Mouse (Mus musculus) liver, embryonic 14.5 days (tissue): ENCODE data around the gene Klhl20. TPM values are rescaled to one million over a fixed set of nuclear protein-coding genes. Genes with fewer than 3 reads are reported as not detected.
A peak's percentile ranks its signal among the peaks of the same experiment; 100 is the strongest.

Source experiments
- ATAC-seq: fragments of 200-750 bp; cut with Nextera tagmentation; 2 replicates; pipeline ENCODE4 v1.8.0; 2017; ENCODE audit warnings: moderate number of reproducible peaks, mild to moderate bottlenecking, moderate library complexity; ENCODE audit not compliant: insufficient read depth
- DNase-seq, 3 experiments: peaks; one replicate each; pipeline ENCODE4 v3.0.0-alpha.2; 2012 to 2013; ENCODE audit warnings: low read depth in 3 of 3, low spot score in 3 of 3
- H3K27ac ChIP-seq: fragments of 300-500 bp; sonication (generic); 2 replicates; pipeline ENCODE4 v1.5.1; 2014; ENCODE audit warnings: moderate library complexity, mild to moderate bottlenecking, control low read depth, inconsistent platforms
- H3K27me3 ChIP-seq: fragments of 300-500 bp; sonication (generic); 2 replicates; pipeline ENCODE4 v1.6.1; 2014; ENCODE audit warnings: mild to moderate bottlenecking, low read length, moderate library complexity; ENCODE audit not compliant: control insufficient read depth, insufficient read depth
- H3K36me3 ChIP-seq: fragments of 300-500 bp; sonication (generic); replicated peaks from 2 replicates; pipeline ENCODE4 v1.6.1; 2014; ENCODE audit warnings: low read depth; ENCODE audit not compliant: control insufficient read depth, insufficient read depth
- H3K4me1 ChIP-seq, 2 experiments: fragments of 200-500 bp in 1 of 2; fragments of 300-500 bp in 1 of 2; sonication (generic) in 1 of 2; replicated peaks; 2 replicates each; pipeline ENCODE4 v1.6.1; 2012 to 2014; ENCODE audit warnings: antibody characterized with exemption in 1 of 2, inconsistent platforms in 1 of 2, low read length in 1 of 2; ENCODE audit not compliant: control insufficient read depth in 2 of 2, insufficient read depth in 2 of 2
- H3K4me2 ChIP-seq: fragments of 300-500 bp; sonication (generic); 2 replicates; pipeline ENCODE4 v1.6.1; 2014; ENCODE audit warnings: low read depth, mild to moderate bottlenecking, control low read depth, moderate library complexity
- H3K4me3 ChIP-seq, 2 experiments: fragments of 200-500 bp in 1 of 2; fragments of 300-500 bp in 1 of 2; sonication (generic) in 1 of 2; 2 replicates each; pipeline ENCODE4 v1.5.1; 2012 to 2014; ENCODE audit warnings: low read depth in 2 of 2, low read length in 2 of 2, mild to moderate bottlenecking in 2 of 2, control low read depth in 1 of 2, inconsistent platforms in 1 of 2, moderate library complexity in 1 of 2; ENCODE audit not compliant: insufficient read depth in 1 of 2
- H3K9ac ChIP-seq: fragments of 300-500 bp; sonication (generic); replicated peaks from 2 replicates; pipeline ENCODE4 v1.6.1; 2014; ENCODE audit warnings: mild to moderate bottlenecking, control low read depth, moderate library complexity
- H3K9me3 ChIP-seq: fragments of 300-500 bp; sonication (generic); 2 replicates; pipeline ENCODE4 v1.6.1; 2016; ENCODE audit warnings: low read length, mixed read lengths; ENCODE audit not compliant: control insufficient read depth
- EP300 ChIP-seq: IDR thresholded peaks from 2 replicates; pipeline ENCODE4 v1.6.1; 2016; ENCODE audit warnings: antibody characterized with exemption, low read depth
- WGBS: fragments of 180-500 bp; shearing (Covaris S2); extraction: QIAGEN DNeasy Blood & Tissue Kit; methylation state at CpG from one replicate; pipeline ENCODE4 v1.1.7; 2014; ENCODE audit not compliant: insufficient replicate concordance; 5-methylcytosine and 5-hydroxymethylcytosine counted together
- polyA plus RNA-seq, 2 experiments: library from polyadenylated mRNA; depleted of rRNA in 1 of 2; stranded (reverse) in 1 of 2; unstranded in 1 of 2; fragments of >200 nt; fragmentation: Nextera tagmentation in 1 of 2; extraction: Ambion mirVana in 1 of 2; gene quantifications; 2 replicates each; pipeline versions ENCODE4 v1.2.1 to v1.2.3; 2012 to 2014

The Klhl20 gene
- polyA plus RNA-seq, 2 experiments = 4.6 to 5.1 TPM

DNA sequence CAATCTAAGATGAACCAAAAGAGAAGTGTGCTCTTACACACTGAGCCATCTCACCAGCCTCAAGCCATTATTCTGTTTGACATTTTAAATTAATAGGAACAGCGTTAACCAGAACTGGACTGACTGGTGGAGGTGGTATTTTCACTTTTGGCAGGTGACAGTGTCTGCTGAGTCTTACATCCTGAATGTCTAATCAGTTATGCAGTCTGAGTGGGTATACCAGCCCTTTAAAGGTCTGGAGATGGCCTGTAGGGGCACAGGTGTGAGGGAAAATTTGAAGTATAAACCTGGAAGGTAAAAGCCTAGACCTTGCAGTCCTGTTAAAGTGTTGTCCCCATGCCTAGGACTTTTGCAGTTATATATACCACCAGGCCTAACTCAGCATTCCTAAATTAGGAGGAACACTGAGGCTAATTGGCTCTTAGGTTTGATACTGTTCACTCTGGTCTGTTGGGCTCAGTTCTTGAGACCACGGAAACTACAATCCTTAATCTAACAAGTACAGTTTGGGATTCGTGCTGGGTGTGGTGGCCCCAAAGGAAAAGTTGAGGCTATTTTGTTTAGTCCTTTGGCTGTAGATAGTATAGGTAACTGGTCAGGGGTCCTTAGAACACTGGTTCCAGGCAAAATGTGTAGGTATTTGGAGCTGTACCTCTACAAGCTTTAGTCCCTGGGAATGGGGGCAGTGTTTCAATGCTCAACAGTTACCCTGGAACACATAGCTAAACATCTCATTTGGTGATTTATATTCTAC lies 92.2 kb downstream of the Klhl20 start:
- Histone ChIP-seq H3K4me1 (peaks cover 0 to 2% of the 10 kb centered on the region in 2 experiments; a peak in 2 of 4 replicates), H3K4me2 (peak overlapping the region; percentile 6; the same call in 1 of the 2 replicates), H3K27me3 (no peaks in the 10 kb centered on the region), H3K27ac (peak overlapping the region; percentile 70), H3K4me3 (no peak overlapping the region), H3K36me3 (peaks cover 39% of the 10 kb centered on the region), H3K9ac (peak overlapping the region; percentile 34; the same call in 1 of the 2 replicates), H3K9me3 (no peaks in the 10 kb centered on the region)
- DNase-seq = no peak
- WGBS = 8% methylated on average over 3 of the region's 3 CpGs
- peak; percentile 14 for ATAC-seq
- no peak for TF ChIP-seq EP300

Other genes starting within 250 kb of the Klhl20 start
- gene Rc3h1, start 225.1 kb downstream of the Klhl20 start, polyA plus RNA-seq (2012; rRNA removed) = 2.6 and 2.9 TPM in 2 replicates
- gene Rc3h1, start 225.1 kb downstream of the Klhl20 start, polyA plus RNA-seq (2014; fragmentation: Nextera tagmentation; extraction: Ambion mirVana) = 3.2 and 3.6 TPM in 2 replicates
- gene Serpinc1, start 152.9 kb downstream of the Klhl20 start, polyA plus RNA-seq (2012; rRNA removed) = 224 and 309 TPM in 2 replicates
- 511 and 546 TPM in 2 replicates for gene Serpinc1, start 152.9 kb downstream of the Klhl20 start, polyA plus RNA-seq (2014; fragmentation: Nextera tagmentation; extraction: Ambion mirVana)
- gene Zbtb37, start 96.7 kb downstream of the Klhl20 start, polyA plus RNA-seq (2012; rRNA removed) = 0.49 and 0.73 TPM in 2 replicates
- 1.8 TPM in 2 replicates for gene Zbtb37, start 96.7 kb downstream of the Klhl20 start, polyA plus RNA-seq (2014; fragmentation: Nextera tagmentation; extraction: Ambion mirVana)
- 14.6 and 18.2 TPM in 2 replicates for gene Dars2, start 60.9 kb downstream of the Klhl20 start, polyA plus RNA-seq (2012; rRNA removed)
- 37.2 and 37.7 TPM in 2 replicates for gene Dars2, start 60.9 kb downstream of the Klhl20 start, polyA plus RNA-seq (2014; fragmentation: Nextera tagmentation; extraction: Ambion mirVana)
- 8.7 and 14.5 TPM in 2 replicates for gene Cenpl, start 60.8 kb downstream of the Klhl20 start, polyA plus RNA-seq (2012; rRNA removed)
- gene Cenpl, start 60.8 kb downstream of the Klhl20 start, polyA plus RNA-seq (2014; fragmentation: Nextera tagmentation; extraction: Ambion mirVana) = 36.5 and 39.0 TPM in 2 replicates
- 0.02 TPM in 2 replicates for gene Ankrd45, start 11.2 kb upstream of the Klhl20 start, polyA plus RNA-seq (2012; rRNA removed)
- 0.09 TPM in 1 of 2 replicates, not detected in the other for gene Ankrd45, start 11.2 kb upstream of the Klhl20 start, polyA plus RNA-seq (2014; fragmentation: Nextera tagmentation; extraction: Ambion mirVana)
- gene Tex50, start 27.8 kb upstream of the Klhl20 start, polyA plus RNA-seq (2012; rRNA removed) = not detected in 2 replicates
- gene Tex50, start 27.8 kb upstream of the Klhl20 start, polyA plus RNA-seq (2014; fragmentation: Nextera tagmentation; extraction: Ambion mirVana) = not detected in 2 replicates
- 63.6 and 106 TPM in 2 replicates for gene Prdx6, start 119.7 kb upstream of the Klhl20 start, polyA plus RNA-seq (2012; rRNA removed)
- 341 and 350 TPM in 2 replicates for gene Prdx6, start 119.7 kb upstream of the Klhl20 start, polyA plus RNA-seq (2014; fragmentation: Nextera tagmentation; extraction: Ambion mirVana)